Mouse (Mus musculus) olfactory bulb, adult 2 months (tissue): ENCODE data around the gene Slc5a4b.

Source experiments
- CTCF ChIP-seq: fragments of 200-500 bp; IDR thresholded peaks from 2 replicates; pipeline ENCODE4 v1.5.1; 2012; ENCODE audit warnings: low read depth, mild to moderate bottlenecking, low read length, moderate library complexity; ENCODE audit not compliant: insufficient read depth
- POLR2A ChIP-seq: fragments of 200-500 bp; IDR thresholded peaks from 2 replicates; pipeline ENCODE4 v1.6.1; 2012; ENCODE audit warnings: mild to moderate bottlenecking, low read depth, low read length, moderate library complexity; ENCODE audit not compliant: insufficient read depth

DNA sequence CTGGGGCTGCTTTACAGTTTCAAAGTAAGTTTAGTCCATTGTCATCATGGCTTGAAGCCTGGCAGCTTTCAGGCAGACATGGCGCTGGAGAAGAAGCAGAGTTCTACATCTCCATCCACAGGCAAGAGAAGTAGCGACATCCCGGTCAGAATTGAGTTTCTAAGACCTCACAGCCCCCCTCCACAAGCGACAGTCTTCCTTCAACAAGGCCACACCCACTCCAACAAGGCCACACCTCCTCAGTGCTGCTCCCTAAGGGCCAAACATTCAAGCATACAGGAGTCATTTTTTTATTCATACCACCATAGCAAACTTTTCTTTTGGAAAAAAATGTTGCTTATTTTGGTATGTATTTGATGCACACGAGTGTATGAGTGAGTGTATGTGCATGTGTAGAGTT lies 80.3 kb downstream of the Slc5a4b start:
- TF ChIP-seq POLR2A, result no peak
- TF ChIP-seq CTCF, result no peak
